Mouse (Mus musculus): ENCODE data around the gene Pip4k2a. TPM values are rescaled to one million over a fixed set of nuclear protein-coding genes. Genes with fewer than 3 reads are reported as not detected.

Pip4k2a gene
- polyA plus RNA-seq, 1 experiment from 2014 or later = 10.1 TPM

GRCm38 (mm10) chr2:18813683-18814446 lies 184.1 kb downstream of the Pip4k2a start:
- no peak overlapping the region for H3K27ac ChIP-seq (ENCODE audit: low read depth)
- ATAC-seq (replicated peaks; ENCODE audit: low FRiP score, low TSS enrichment, low read depth) = no peak; the same call in 1 of the 2 replicates
- no peaks in the 10 kb centered on the region for H3K9me3 ChIP-seq (ENCODE audit: control insufficient read depth, low read length)
- H3K4me3 ChIP-seq (ENCODE audit: low read depth, low read length) = no peak overlapping the region
- no peaks in the 10 kb centered on the region for H3K27me3 ChIP-seq (replicated peaks; ENCODE audit: control insufficient read depth, insufficient read depth, low read length)
- H3K4me2 ChIP-seq (ENCODE audit: low read length) = no peak overlapping the region
- DNase-seq (ENCODE audit: low spot score) = peak; percentile 64
- no peaks in the 10 kb centered on the region; the same call in 1 of the 2 replicates for H3K4me1 ChIP-seq (replicated peaks; ENCODE audit: control insufficient read depth, insufficient read depth, low read length)
- H3K9ac ChIP-seq (ENCODE audit: low read length) = no peak overlapping the region
- WGBS = 32% methylated on average over 11 of the region's 11 CpGs
- no peaks in the 10 kb centered on the region for H3K36me3 ChIP-seq (ENCODE audit: control insufficient read depth, insufficient read depth, low read length)

GRCm38 (mm10) chr2:18807961-18808360 lies 190.0 kb downstream of the Pip4k2a start:
- no peaks in the 10 kb centered on the region for H3K9me3 ChIP-seq (ENCODE audit: control insufficient read depth, low read length)
- 75% methylated on average over 2 of the region's 2 CpGs for WGBS
- H3K4me2 ChIP-seq (ENCODE audit: low read length) = no peak overlapping the region
- H3K36me3 ChIP-seq (ENCODE audit: control insufficient read depth, insufficient read depth, low read length) = no peaks in the 10 kb centered on the region
- no peak overlapping the region for H3K27ac ChIP-seq (ENCODE audit: low read depth)
- H3K4me1 ChIP-seq (replicated peaks; ENCODE audit: control insufficient read depth, insufficient read depth, low read length) = no peaks in the 10 kb centered on the region
- H3K4me3 ChIP-seq (ENCODE audit: low read depth, low read length) = no peak overlapping the region
- H3K9ac ChIP-seq (ENCODE audit: low read length) = no peak overlapping the region
- no peak for DNase-seq (ENCODE audit: low spot score)
- no peak for ATAC-seq (replicated peaks; ENCODE audit: low FRiP score, low TSS enrichment, low read depth)
- H3K27me3 ChIP-seq (replicated peaks; ENCODE audit: control insufficient read depth, insufficient read depth, low read length) = peaks cover 3% of the 10 kb centered on the region; the same call in 1 of the 2 replicates

GRCm38 (mm10) chr2:18801281-18801862 lies 196.6 kb downstream of the Pip4k2a start:
- 0 out of 2 replicates have a peak overlapping the region, but pooled peaks have one; percentile 39 for H3K4me3 ChIP-seq (ENCODE audit: low read depth, low read length)
- 0 out of 2 replicates have a peak, but pooled peaks have one; percentile 57 for ATAC-seq (replicated peaks; ENCODE audit: low FRiP score, low TSS enrichment, low read depth)
- peaks cover 13% of the 10 kb centered on the region for H3K4me1 ChIP-seq (replicated peaks; ENCODE audit: control insufficient read depth, insufficient read depth, low read length)
- peak; percentile 62 for DNase-seq (ENCODE audit: low spot score)
- H3K9me3 ChIP-seq (ENCODE audit: control insufficient read depth, low read length) = no peaks in the 10 kb centered on the region
- WGBS = 8% methylated on average over 19 of the region's 19 CpGs
- H3K36me3 ChIP-seq (ENCODE audit: control insufficient read depth, insufficient read depth, low read length) = no peaks in the 10 kb centered on the region
- peak overlapping the region; percentile 65; the same call in 1 of the 2 replicates for H3K4me2 ChIP-seq (ENCODE audit: low read length)
- peaks cover 60% of the 10 kb centered on the region for H3K27me3 ChIP-seq (replicated peaks; ENCODE audit: control insufficient read depth, insufficient read depth, low read length)
- no peak overlapping the region for H3K27ac ChIP-seq (ENCODE audit: low read depth)
- no peak overlapping the region for H3K9ac ChIP-seq (ENCODE audit: low read length)

- 6% methylated on average over 24 of the region's 24 CpGs for WGBS
- H3K4me2 ChIP-seq (ENCODE audit: low read length) = peak overlapping the region; percentile 65
- no peak for ATAC-seq (replicated peaks; ENCODE audit: low FRiP score, low TSS enrichment, low read depth)
- peak overlapping the region; percentile 20; the same call in 1 of the 2 replicates for H3K9ac ChIP-seq (ENCODE audit: low read length)
- peaks cover 60% of the 10 kb centered on the region for H3K27me3 ChIP-seq (replicated peaks; ENCODE audit: control insufficient read depth, insufficient read depth, low read length)
- DNase-seq (ENCODE audit: low spot score) = peak; percentile 69
- no peaks in the 10 kb centered on the region for H3K9me3 ChIP-seq (ENCODE audit: control insufficient read depth, low read length)
- H3K36me3 ChIP-seq (ENCODE audit: control insufficient read depth, insufficient read depth, low read length) = no peaks in the 10 kb centered on the region
- H3K27ac ChIP-seq (ENCODE audit: low read depth) = no peak overlapping the region
- H3K4me3 ChIP-seq (ENCODE audit: low read depth, low read length) = peak overlapping the region; percentile 39
- H3K4me1 ChIP-seq (replicated peaks; ENCODE audit: control insufficient read depth, insufficient read depth, low read length) = peaks cover 13% of the 10 kb centered on the region
Measured at GRCm38 (mm10) chr2:18800646-18801251, 197.2 kb downstream of the Pip4k2a start.

- Histone ChIP-seq H3K27ac (ENCODE audit: low read depth) (no peak overlapping the region), H3K4me2 (ENCODE audit: low read length) (peak overlapping the region; percentile 65), H3K27me3 (replicated peaks; ENCODE audit: control insufficient read depth, insufficient read depth, low read length) (peaks cover 60% of the 10 kb centered on the region), H3K36me3 (ENCODE audit: control insufficient read depth, insufficient read depth, low read length) (no peaks in the 10 kb centered on the region), H3K9me3 (ENCODE audit: control insufficient read depth, low read length) (no peaks in the 10 kb centered on the region), H3K4me1 (replicated peaks; ENCODE audit: control insufficient read depth, insufficient read depth, low read length) (peaks cover 13% of the 10 kb centered on the region), H3K4me3 (ENCODE audit: low read depth, low read length) (peak overlapping the region; percentile 39), H3K9ac (ENCODE audit: low read length) (peak overlapping the region; percentile 20; the same call in 1 of the 2 replicates)
- DNase-seq (ENCODE audit: low spot score) (peak; percentile 78), ATAC-seq (replicated peaks; ENCODE audit: low FRiP score, low TSS enrichment, low read depth) (peak; percentile 52; the same call in 1 of the 2 replicates)
- under 1% methylated on average over 46 of the region's 46 CpGs for whole genome bisulfite sequencing
Measured at GRCm38 (mm10) chr2:18799966-18800645, 197.8 kb downstream of the Pip4k2a start.

- no peak overlapping the region for H3K27ac ChIP-seq (ENCODE audit: low read depth)
- no peak for ATAC-seq (replicated peaks; ENCODE audit: low FRiP score, low TSS enrichment, low read depth)
- H3K9ac ChIP-seq (ENCODE audit: low read length) = no peak overlapping the region
- peak; percentile 52 for DNase-seq (ENCODE audit: low spot score)
- no peaks in the 10 kb centered on the region for H3K9me3 ChIP-seq (ENCODE audit: control insufficient read depth, low read length)
- peak overlapping the region; percentile 39; the same call in 1 of the 2 replicates for H3K4me3 ChIP-seq (ENCODE audit: low read depth, low read length)
- peaks cover 13% of the 10 kb centered on the region for H3K4me1 ChIP-seq (replicated peaks; ENCODE audit: control insufficient read depth, insufficient read depth, low read length)
- peaks cover 60% of the 10 kb centered on the region for H3K27me3 ChIP-seq (replicated peaks; ENCODE audit: control insufficient read depth, insufficient read depth, low read length)
- WGBS = 15% methylated on average over 17 of the region's 17 CpGs
- peak overlapping the region; percentile 65 for H3K4me2 ChIP-seq (ENCODE audit: low read length)
- H3K36me3 ChIP-seq (ENCODE audit: control insufficient read depth, insufficient read depth, low read length) = no peaks in the 10 kb centered on the region
Measured at GRCm38 (mm10) chr2:18799265-18799965, 198.5 kb downstream of the Pip4k2a start.

- Histone ChIP-seq H3K4me2 (ENCODE audit: low read length) (no peak overlapping the region), H3K27me3 (replicated peaks; ENCODE audit: control insufficient read depth, insufficient read depth, low read length) (peaks cover 55% of the 10 kb centered on the region)
- WGBS = 76% methylated on average over 8 of the region's 8 CpGs
Measured at GRCm38 (mm10) chr2:18797776-18798175, 200.2 kb downstream of the Pip4k2a start.

GRCm38 (mm10) chr2:18794261-18794660 lies 203.7 kb downstream of the Pip4k2a start:
- Histone ChIP-seq H3K27me3 (replicated peaks; ENCODE audit: control insufficient read depth, insufficient read depth, low read length) (peaks cover 19% of the 10 kb centered on the region), H3K4me3 (ENCODE audit: low read depth, low read length) (no peak overlapping the region), H3K9ac (ENCODE audit: low read length) (no peak overlapping the region), H3K36me3 (ENCODE audit: control insufficient read depth, insufficient read depth, low read length) (no peaks in the 10 kb centered on the region), H3K4me2 (ENCODE audit: low read length) (no peak overlapping the region), H3K4me1 (replicated peaks; ENCODE audit: control insufficient read depth, insufficient read depth, low read length) (no peaks in the 10 kb centered on the region), H3K27ac (ENCODE audit: low read depth) (no peak overlapping the region), H3K9me3 (ENCODE audit: control insufficient read depth, low read length) (no peaks in the 10 kb centered on the region)
- DNase-seq (ENCODE audit: low spot score) = peak; percentile 29
- 76% methylated on average over 4 of the region's 4 CpGs for WGBS
- ATAC-seq (replicated peaks; ENCODE audit: low FRiP score, low TSS enrichment, low read depth) = no peak

More at GRCm38 (mm10) chr2:18797776-18798175, 200.2 kb downstream of the Pip4k2a start:
- ATAC-seq (replicated peaks; ENCODE audit: low FRiP score, low TSS enrichment, low read depth) = no peak
- Histone ChIP-seq H3K4me1 (replicated peaks; ENCODE audit: control insufficient read depth, insufficient read depth, low read length) (peaks cover 13% of the 10 kb centered on the region), H3K36me3 (ENCODE audit: control insufficient read depth, insufficient read depth, low read length) (no peaks in the 10 kb centered on the region), H3K9ac (ENCODE audit: low read length) (no peak overlapping the region), H3K4me3 (ENCODE audit: low read depth, low read length) (no peak overlapping the region), H3K27ac (ENCODE audit: low read depth) (no peak overlapping the region), H3K9me3 (ENCODE audit: control insufficient read depth, low read length) (no peaks in the 10 kb centered on the region)
- DNase-seq (ENCODE audit: low spot score) = no peak

Measured in intestine, embryonic 14.5 days (tissue).